Mouse (Mus musculus) neural tube, postnatal 0 days (tissue): ENCODE results near the gene Olfr588-ps1. TPM values are rescaled to one million over a fixed set of nuclear protein-coding genes. Genes with fewer than 3 reads are reported as not detected.

Source experiments
- polyA plus RNA-seq: library from polyadenylated mRNA; unstranded; fragments of >200 nt; fragmentation: Nextera tagmentation; extraction: Ambion mirVana; gene quantifications from 2 replicates; pipeline ENCODE4 v1.2.1, GENCODE M21; 2015

Olfr588-ps1 gene
- polyA plus RNA-seq, result not detected in 2 replicates

GRCm38 (mm10) chr7:103140579-103140978 lies at the start of gene Olfr588-ps1:
TSS of gene Olfr588-ps1 (plus strand) at chr7:103140879.

GRCm38 (mm10) chr7:103097420-103097819 lies 43.3 kb upstream of the Olfr588-ps1 start, which contains the start of gene Olfr585:
TSS of gene Olfr585 (plus strand) at chr7:103097720.

GRCm38 (mm10) chr7:103125538-103125937 lies 15.1 kb upstream of the Olfr588-ps1 start, which contains the start of gene Olfr586:
TSS of gene Olfr586 (minus strand) at chr7:103125638.

GRCm38 (mm10) chr7:103156256-103156655 lies 15.6 kb downstream of the Olfr588-ps1 start, which contains the start of gene Olfr589:
TSS of gene Olfr589 (minus strand) at chr7:103156356.

GRCm38 (mm10) chr7:103178240-103178639 lies 37.6 kb downstream of the Olfr588-ps1 start, which contains the start of gene Olfr591:
TSS of gene Olfr591 (minus strand) at chr7:103178340.

GRCm38 (mm10) chr7:103184503-103184902 lies 43.8 kb downstream of the Olfr588-ps1 start, which contains the start of gene Olfr592:
TSS of gene Olfr592 (plus strand) at chr7:103184803.

Other genes with a start within 250 kb of the Olfr588-ps1 start
- gene Olfr569, start 250.0 kb upstream of the Olfr588-ps1 start, polyA plus RNA-seq, result not detected in 2 replicates
- gene Olfr570, start 246.3 kb upstream of the Olfr588-ps1 start, polyA plus RNA-seq, result not detected in 2 replicates
- gene Olfr571, start 223.3 kb upstream of the Olfr588-ps1 start, polyA plus RNA-seq, result not detected in 2 replicates
- not detected in 2 replicates for gene Olfr572, start 216.5 kb upstream of the Olfr588-ps1 start, polyA plus RNA-seq
- gene Olfr573-ps1, start 198.3 kb upstream of the Olfr588-ps1 start, polyA plus RNA-seq, result not detected in 2 replicates
- gene Olfr574, start 192.4 kb upstream of the Olfr588-ps1 start, polyA plus RNA-seq, result not detected in 2 replicates
- gene Olfr575, start 182.1 kb upstream of the Olfr588-ps1 start, polyA plus RNA-seq, result not detected in 2 replicates
- gene Olfr576, start 178.2 kb upstream of the Olfr588-ps1 start, polyA plus RNA-seq, result not detected in 2 replicates
- not detected in 2 replicates for gene Olfr577, start 164.9 kb upstream of the Olfr588-ps1 start, polyA plus RNA-seq
- not detected in 2 replicates for gene Olfr578, start 151.6 kb upstream of the Olfr588-ps1 start, polyA plus RNA-seq
- gene Olfr582, start 102.9 kb upstream of the Olfr588-ps1 start, polyA plus RNA-seq, result not detected in 2 replicates
- gene Olfr583, start 89.6 kb upstream of the Olfr588-ps1 start, polyA plus RNA-seq, result not detected in 2 replicates
- gene Olfr584, start 59.0 kb upstream of the Olfr588-ps1 start, polyA plus RNA-seq, result not detected in 2 replicates
- gene Olfr585, start 43.2 kb upstream of the Olfr588-ps1 start, polyA plus RNA-seq, result not detected in 2 replicates
- not detected in 2 replicates for gene Olfr586, start 15.2 kb upstream of the Olfr588-ps1 start, polyA plus RNA-seq
- gene Olfr589, start 15.5 kb downstream of the Olfr588-ps1 start, polyA plus RNA-seq, result not detected in 2 replicates
- not detected in 2 replicates for gene Olfr591, start 37.5 kb downstream of the Olfr588-ps1 start, polyA plus RNA-seq
- not detected in 2 replicates for gene Olfr592, start 43.9 kb downstream of the Olfr588-ps1 start, polyA plus RNA-seq
- gene Olfr593, start 71.0 kb downstream of the Olfr588-ps1 start, polyA plus RNA-seq, result not detected in 2 replicates
- not detected in 2 replicates for gene Olfr594, start 76.1 kb downstream of the Olfr588-ps1 start, polyA plus RNA-seq
- gene Usp17ld, start 111.6 kb downstream of the Olfr588-ps1 start, polyA plus RNA-seq, result not detected in 2 replicates
- not detected in 2 replicates for gene Olfr596, start 164.8 kb downstream of the Olfr588-ps1 start, polyA plus RNA-seq
- not detected in 2 replicates for gene Olfr597, start 175.4 kb downstream of the Olfr588-ps1 start, polyA plus RNA-seq
- gene Olfr598, start 182.7 kb downstream of the Olfr588-ps1 start, polyA plus RNA-seq, result not detected in 2 replicates
- gene Olfr599, start 195.0 kb downstream of the Olfr588-ps1 start, polyA plus RNA-seq, result not detected in 2 replicates
- gene Olfr600, start 208.8 kb downstream of the Olfr588-ps1 start, polyA plus RNA-seq, result not detected in 2 replicates
- gene Olfr601, start 221.8 kb downstream of the Olfr588-ps1 start, polyA plus RNA-seq, result not detected in 2 replicates
- not detected in 2 replicates for gene Olfr603, start 245.3 kb downstream of the Olfr588-ps1 start, polyA plus RNA-seq